Mouse (Mus musculus) kidney, adult 2 months (tissue): ENCODE results near the gene Gfra4.

ENCODE experiments used
- CTCF ChIP-seq: fragments of 200-500 bp; conservative IDR thresholded peaks from 2 replicates; pipeline ENCODE4 v1.5.1; 2011; ENCODE audit warnings: low read depth, mild to moderate bottlenecking, control low read depth, low read length, moderate library complexity, mixed read lengths; ENCODE audit not compliant: insufficient read depth, insufficient read length
- POLR2A ChIP-seq: fragments of 200-500 bp; IDR thresholded peaks from one replicate; pipeline ENCODE4 v1.6.1; 2011; ENCODE audit warnings: low read depth, low read length, control low read depth

DNA sequence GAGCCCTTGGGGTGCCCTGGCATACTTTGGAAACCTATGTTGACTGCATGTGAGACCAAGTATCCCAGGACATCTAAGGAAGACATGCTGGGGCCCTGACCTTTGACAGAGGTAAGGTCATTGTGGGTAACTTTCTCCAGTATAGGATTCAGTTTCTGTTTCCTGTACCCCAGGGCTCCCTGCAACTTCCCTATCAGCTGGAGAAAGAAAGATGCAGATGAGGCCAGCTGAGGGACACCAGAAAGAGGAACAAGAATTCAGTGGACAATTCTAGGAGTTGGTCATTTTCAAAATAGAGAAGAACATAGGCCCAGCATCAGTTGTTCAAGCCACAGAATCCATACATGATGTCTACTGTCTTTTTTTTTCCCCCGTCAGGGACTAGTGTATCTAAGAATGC is 46.7 kb upstream of the Gfra4 start:
- TF ChIP-seq POLR2A (no peak), CTCF (no peak)
